In the genomic region with DNA sequence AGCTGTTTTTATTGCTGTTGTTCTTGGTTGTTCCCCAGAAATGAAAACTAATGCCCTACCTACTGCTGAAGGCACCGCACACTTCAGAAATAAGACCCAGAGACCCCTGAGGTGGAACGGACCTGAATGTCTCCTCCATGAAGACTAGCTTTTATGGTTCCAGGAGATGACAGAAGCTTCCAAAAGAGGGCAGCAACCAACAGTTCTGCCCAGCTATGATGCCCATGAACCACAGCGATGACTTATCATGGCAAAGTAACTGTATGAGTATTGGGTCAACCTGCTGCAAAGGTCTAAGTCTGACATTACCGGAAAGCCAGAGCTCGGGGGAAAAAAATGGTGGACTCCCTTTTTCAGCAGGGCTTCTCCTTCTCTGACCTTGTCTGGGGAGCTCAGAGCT, we compare ENCODE assay signal across 1 mouse cellular context.
TF ChIP-seq lines count a peak whose summit lies in the region.

No protein-coding gene starts in this region.

TF ChIP-seq in MEL, 35 proteins besides CTCF, POLR2A, EP300 and RAD21:
- TF ChIP-seq SMC3 (IDR thresholded peaks at IDR 0.05; ENCODE audit: low read depth, low read length) = peak; percentile 33; the same call in 1 of the 2 replicates
- TF ChIP-seq JUND (IDR thresholded peaks at IDR 0.05; ENCODE audit: low read depth, low read length) = no peak
- TF ChIP-seq NELFE (IDR thresholded peaks at IDR 0.05; ENCODE audit: low read depth, low read length) = no peak
